Mouse (Mus musculus) cerebellum, postnatal 4 days (tissue): ENCODE measurements around the gene Trp53i11.

Experiments used
- DNase-seq, 2 experiments: peaks; one replicate each; pipeline ENCODE4 v3.0.0; 2022; ENCODE audit warnings: low spot score in 2 of 2, mixed read lengths in 1 of 2

Gene Trp53i11

DNA sequence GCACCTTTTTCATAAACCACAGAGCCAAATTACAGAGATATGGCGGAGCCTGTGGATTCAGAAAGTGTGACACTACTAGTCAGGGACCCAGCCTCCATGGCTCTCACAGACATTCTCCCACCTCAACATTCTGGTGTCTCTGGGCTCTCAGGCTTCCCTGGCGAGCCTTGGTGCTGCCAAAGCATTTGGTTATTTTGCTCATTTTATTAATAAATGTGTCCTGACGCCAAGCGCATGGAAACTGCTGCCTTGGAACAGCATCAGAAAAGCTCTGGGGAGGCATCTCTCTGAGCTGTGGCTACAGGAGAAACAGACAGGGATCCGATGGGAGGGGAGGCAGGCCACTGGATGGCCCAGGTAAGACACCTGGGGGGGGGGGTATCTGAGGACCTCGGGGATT, 15.4 kb upstream of the Trp53i11 start:
- DNase-seq, result no peak

GRCm38 (mm10) chr2:93172460-93172859, 14.9 kb upstream of the Trp53i11 start:
- DNase-seq, result no peak

GRCm38 (mm10) chr2:93174159-93174558, 13.2 kb upstream of the Trp53i11 start:
- DNase-seq, result no peak

GRCm38 (mm10) chr2:93175278-93175677, 12.1 kb upstream of the Trp53i11 start:
- no peak for DNase-seq

GRCm38 (mm10) chr2:93175721-93176120, 11.6 kb upstream of the Trp53i11 start:
- DNase-seq, result no peak

- DNase-seq, result peak in 1 of 2 experiments; percentile 60
Measured at GRCm38 (mm10) chr2:93176193-93176798, 11.1 kb upstream of the Trp53i11 start.

- peak in 1 of 2 experiments; percentile 86 for DNase-seq
Measured at GRCm38 (mm10) chr2:93176871-93177667, 10.3 kb upstream of the Trp53i11 start.

- no peak for DNase-seq
Measured at GRCm38 (mm10) chr2:93177668-93178312, 9.6 kb upstream of the Trp53i11 start.

DNA sequence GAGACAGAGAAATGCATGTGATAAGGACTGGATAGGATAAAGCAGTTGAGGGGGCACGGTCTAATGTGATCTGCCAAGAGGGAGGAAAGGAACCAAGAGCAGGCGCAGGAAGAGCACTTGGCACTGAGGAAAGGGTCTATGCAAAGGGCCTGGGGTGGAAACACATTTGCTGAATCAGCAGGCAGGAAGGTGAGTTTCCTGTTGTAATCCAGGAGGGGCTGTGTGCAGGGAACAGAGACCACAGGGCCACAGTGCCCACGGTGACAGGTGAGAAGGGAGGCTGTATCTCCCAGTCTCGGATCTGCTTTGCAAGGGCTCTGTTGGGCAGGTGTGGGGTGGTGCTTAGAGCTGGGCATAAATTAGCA, 9.1 kb upstream of the Trp53i11 start:
- no peak for DNase-seq

DNA sequence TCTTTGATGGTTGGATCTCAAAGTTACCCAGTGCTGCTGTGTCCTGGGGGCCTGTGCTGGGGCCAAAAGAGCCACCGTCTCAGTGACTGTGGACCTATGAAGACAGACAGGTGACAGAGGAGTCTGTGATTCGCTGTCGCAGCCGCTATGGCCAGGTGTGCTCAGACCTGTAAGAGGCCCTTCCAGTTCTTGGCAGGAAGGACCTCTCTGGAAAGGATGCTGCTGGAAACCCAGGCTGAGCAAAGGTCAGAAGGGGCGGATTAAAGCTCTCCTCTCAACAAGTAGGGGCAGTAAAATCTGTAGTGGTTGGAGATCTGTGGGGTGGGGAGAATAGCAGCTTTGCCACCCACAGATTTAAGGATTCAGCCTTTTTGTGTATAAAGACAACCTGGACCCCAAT, 7.7 kb upstream of the Trp53i11 start:
- no peak for DNase-seq

- no peak for DNase-seq
Measured at GRCm38 (mm10) chr2:93180077-93180844, 7.1 kb upstream of the Trp53i11 start.

GRCm38 (mm10) chr2:93182859-93183258, 4.5 kb upstream of the Trp53i11 start:
- no peak for DNase-seq

- DNase-seq, result peak in 1 of 2 experiments; percentile 35
Measured at GRCm38 (mm10) chr2:93188020-93188760, 842 bp downstream of the Trp53i11 start.

DNA sequence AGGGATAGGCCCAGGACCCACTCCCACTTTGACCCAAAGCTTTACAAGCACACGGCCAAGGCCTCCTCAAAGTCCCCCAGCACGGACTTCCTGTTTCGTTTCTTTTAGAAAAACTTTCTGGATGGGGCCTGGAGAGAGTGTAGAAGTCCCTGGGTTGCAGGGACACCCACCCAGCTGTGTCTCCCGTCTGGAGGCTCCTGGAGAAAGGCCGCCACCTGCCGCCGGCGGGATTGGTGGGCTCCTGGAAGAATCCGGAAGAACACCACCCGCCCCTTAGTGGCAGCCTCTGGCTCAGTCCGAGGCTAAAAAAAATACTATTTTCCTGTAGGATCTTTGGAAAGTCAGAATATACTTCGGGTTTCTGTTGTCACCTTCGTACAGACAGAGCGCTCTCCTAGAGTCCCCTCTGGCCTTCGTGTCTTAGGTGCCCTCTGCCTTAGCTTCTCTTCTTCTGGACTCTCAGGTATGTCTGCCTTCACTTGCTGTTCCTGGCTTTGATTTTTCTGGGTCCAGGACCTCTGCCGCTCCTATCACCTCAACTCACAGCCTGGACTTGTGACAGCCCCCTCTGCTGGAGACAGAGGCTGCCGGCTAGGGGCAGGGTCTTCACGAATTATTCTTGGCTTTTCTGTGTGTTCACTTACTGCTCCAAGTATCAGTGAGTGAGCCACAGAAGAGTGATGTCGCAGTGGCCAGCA, 1.6 kb downstream of the Trp53i11 start:
- DNase-seq, result peak in 1 of 2 experiments; percentile 58

- DNase-seq, result no peak
Measured at GRCm38 (mm10) chr2:93190771-93191487, 3.6 kb downstream of the Trp53i11 start.

DNA sequence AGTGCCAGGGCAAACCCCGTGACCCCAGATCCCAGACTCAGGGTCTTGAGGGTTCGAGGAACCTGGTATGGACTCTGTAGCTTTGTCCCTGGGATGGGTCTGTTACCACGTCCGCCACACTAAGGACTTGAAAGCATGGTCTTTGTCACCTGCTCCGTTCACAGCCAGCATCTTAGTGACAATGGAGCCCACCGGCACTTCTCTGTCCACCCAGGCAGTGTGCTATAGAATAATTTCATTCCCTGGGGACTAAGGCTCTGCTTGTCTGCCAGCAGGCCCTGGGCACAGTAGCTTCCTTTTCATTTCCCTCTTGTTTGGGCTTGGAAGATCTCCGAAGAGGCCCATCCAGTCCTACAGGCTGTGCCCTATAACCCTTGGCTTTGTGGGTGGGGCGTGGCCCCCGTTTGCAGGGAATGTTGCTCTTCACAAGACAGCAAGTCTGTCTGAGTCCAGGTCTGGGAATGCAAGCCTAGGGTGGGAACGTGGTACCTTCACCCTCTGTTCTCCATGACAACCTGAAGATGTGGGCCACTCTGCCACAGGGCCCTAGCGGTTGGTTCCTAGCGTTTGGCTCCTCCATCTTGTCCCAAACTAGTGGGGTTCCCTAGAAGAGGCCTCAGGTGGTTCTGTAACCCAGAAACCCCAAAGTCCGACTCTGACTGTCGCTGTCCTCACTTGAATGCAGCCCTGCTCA, 4.3 kb downstream of the Trp53i11 start:
- no peak for DNase-seq

DNA sequence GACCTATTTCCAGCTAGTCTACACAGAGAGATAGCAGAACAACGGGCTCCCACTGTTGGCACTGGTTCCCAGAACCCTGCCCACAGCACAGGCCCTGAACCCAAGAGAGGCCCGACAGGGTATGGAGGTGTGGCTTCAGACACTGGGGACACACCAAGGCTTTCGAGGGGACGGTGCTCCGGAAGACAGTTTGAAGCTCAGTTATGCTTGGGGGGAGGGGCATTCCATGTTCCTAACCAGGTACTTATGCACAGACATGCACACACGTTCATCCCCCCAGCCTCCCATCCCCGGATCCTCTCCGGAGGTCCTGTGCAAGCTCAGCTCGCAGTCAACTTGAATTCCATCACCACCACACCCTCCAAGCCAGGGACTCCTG, 4.8 kb downstream of the Trp53i11 start:
- no peak for DNase-seq

DNA sequence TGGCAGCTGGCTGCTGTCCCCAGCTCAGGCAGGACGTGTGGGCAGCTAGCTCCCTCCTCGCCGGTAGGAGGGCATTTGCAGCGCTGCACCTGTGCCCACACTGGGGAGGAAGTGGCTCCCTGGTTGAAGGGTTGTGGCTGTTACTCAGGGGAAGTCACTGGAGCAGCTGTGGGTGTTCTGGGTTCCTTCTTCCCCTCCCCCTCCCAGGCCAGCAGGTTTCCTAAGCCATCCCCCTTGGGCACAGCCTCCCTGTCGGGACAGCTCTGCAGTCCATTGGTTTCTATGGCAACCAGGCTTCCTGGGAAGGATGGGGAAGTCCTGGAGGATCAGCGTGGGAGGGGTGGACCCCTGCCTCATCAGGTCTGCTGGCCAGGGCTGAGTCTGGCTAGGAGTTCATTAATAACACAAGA, 5.3 kb downstream of the Trp53i11 start:
- no peak for DNase-seq

- no peak for DNase-seq
Measured at GRCm38 (mm10) chr2:93193806-93194205, 6.5 kb downstream of the Trp53i11 start.

DNA sequence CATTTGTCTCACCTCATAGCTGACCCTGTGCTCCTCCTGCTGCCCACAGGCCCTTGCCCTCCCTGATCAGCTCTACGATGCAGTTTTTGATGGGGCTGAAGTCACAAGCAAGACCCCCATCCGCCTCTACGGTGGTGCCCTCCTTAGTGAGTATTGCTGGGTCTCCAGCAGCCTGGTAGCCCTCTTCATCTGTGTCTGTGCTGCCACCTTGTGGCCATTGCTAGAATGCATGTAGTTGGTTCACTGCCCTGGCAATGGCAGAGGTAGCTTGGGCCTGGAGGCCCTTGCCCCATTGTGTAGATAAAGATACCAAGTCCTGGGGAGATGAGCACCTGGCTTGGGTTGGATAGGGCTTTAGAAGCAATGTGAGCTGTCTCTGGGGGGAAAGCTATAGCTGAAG, 11.5 kb downstream of the Trp53i11 start:
- peak; percentile 99 for DNase-seq
